Mouse (Mus musculus) testis, adult 2 months (tissue): ENCODE data around the gene Cep295nl.

Experiments used
- CTCF ChIP-seq: fragments of 200-500 bp; IDR thresholded peaks from 2 replicates; pipeline ENCODE4 v1.5.1; 2012; ENCODE audit warnings: low read depth, mild to moderate bottlenecking, inconsistent platforms, low read length, moderate library complexity; ENCODE audit not compliant: control insufficient read depth, insufficient read depth, insufficient replicate concordance
- POLR2A ChIP-seq: fragments of 200-500 bp; IDR thresholded peaks from 2 replicates; pipeline ENCODE4 v1.6.1; 2012; ENCODE audit warnings: low read depth, mild to moderate bottlenecking, inconsistent platforms, low read length, moderate library complexity; ENCODE audit not compliant: control insufficient read depth

GRCm38 (mm10) chr11:118317129-118317528 is 25.2 kb downstream of the Cep295nl start:
- TF ChIP-seq CTCF (peak; percentile 84), POLR2A (no peak)
